ENCODE assay signal across 12 mouse cellular contexts in genomic region chr16:51117836-51118235, GRCm38 (mm10).
DNase-seq lines count a peak whose midpoint lies in the region; ATAC-seq and TF ChIP-seq lines count a peak whose summit lies in the region.
"Had no signal": no experiment of that assay in that cellular context is flagged by ENCODE, and none has a peak within 500 bp of the region (broad histone marks: within the 10 kb centered on the region; RNA-seq: fewer than 3 reads in every experiment).

No protein-coding gene starts in this region.

- no peaks in the 10 kb centered on the region for H3K27me3 ChIP-seq in limb, embryonic 11.5 days (ENCODE audit: control insufficient read depth, insufficient read depth, low read length)
- H3K27me3 ChIP-seq in limb, embryonic 10.5 days (ENCODE audit: low read depth, poor library complexity, severe bottlenecking), result no peaks in the 10 kb centered on the region
- H3K27me3 ChIP-seq in embryonic facial prominence, embryonic 13.5 days, result no peaks in the 10 kb centered on the region
- no peaks in the 10 kb centered on the region for H3K27me3 ChIP-seq in hindbrain, embryonic 16.5 days (replicated peaks; ENCODE audit: control insufficient read depth, insufficient read depth, low read length)
- H3K27me3 ChIP-seq: liver, embryonic 13.5 days; neural tube, embryonic 12.5 days had no signal

- H3K9ac ChIP-seq in limb, embryonic 11.5 days (ENCODE audit: low read length), result no peak overlapping the region
- H3K9ac ChIP-seq in embryonic facial prominence, embryonic 13.5 days, result no peak overlapping the region
- 0 out of 2 replicates have a peak overlapping the region, but pooled peaks have one; percentile 17 for H3K9ac ChIP-seq in hindbrain, embryonic 16.5 days (ENCODE audit: low read depth, low read length)
- H3K9ac ChIP-seq: liver, embryonic 13.5 days; neural tube, embryonic 12.5 days had no signal

- H3K36me3 ChIP-seq in limb, embryonic 11.5 days (ENCODE audit: control insufficient read depth, insufficient read depth, low read length), result no peaks in the 10 kb centered on the region
- H3K36me3 ChIP-seq in limb, embryonic 10.5 days, result no peaks in the 10 kb centered on the region
- no peaks in the 10 kb centered on the region for H3K36me3 ChIP-seq in embryonic facial prominence, embryonic 13.5 days
- H3K36me3 ChIP-seq in hindbrain, embryonic 16.5 days (ENCODE audit: control insufficient read depth, insufficient read depth, low read length), result no peaks in the 10 kb centered on the region
- H3K36me3 ChIP-seq: liver, embryonic 13.5 days; neural tube, embryonic 12.5 days had no signal

- H3K4me3 ChIP-seq in limb, embryonic 11.5 days (ENCODE audit: low read depth, low read length), result no peak overlapping the region
- H3K4me3 ChIP-seq in limb, embryonic 10.5 days, result no peak overlapping the region
- H3K4me3 ChIP-seq in embryonic facial prominence, embryonic 13.5 days, result no peak overlapping the region
- no peak overlapping the region for H3K4me3 ChIP-seq in hindbrain, embryonic 16.5 days (ENCODE audit: low read length)
- no peak overlapping the region; the same call in 1 of the 2 replicates for H3K4me3 ChIP-seq in layer of hippocampus, adult 2 months
- H3K4me3 ChIP-seq: erythroblast, embryonic 14.5 days; liver, embryonic 13.5 days; neural tube, embryonic 12.5 days had no signal

- peak; percentile 21; the same call in 1 of the 2 replicates for ATAC-seq in limb, embryonic 11.5 days (ENCODE audit: insufficient number of reproducible peaks, low FRiP score, low TSS enrichment, low read depth)
- no peak for ATAC-seq in embryonic facial prominence, embryonic 13.5 days (ENCODE audit: insufficient number of reproducible peaks, insufficient read depth, low FRiP score, low TSS enrichment, low read depth)
- ATAC-seq in hindbrain, embryonic 16.5 days, result peak; percentile 68; the same call in 1 of the 2 replicates

- no peak overlapping the region for H3K27ac ChIP-seq in limb, embryonic 11.5 days (replicated peaks; ENCODE audit: low read depth, low read length)
- no peak overlapping the region for H3K27ac ChIP-seq in limb, embryonic 10.5 days
- no peak overlapping the region for H3K27ac ChIP-seq in embryonic facial prominence, embryonic 13.5 days
- H3K27ac ChIP-seq in hindbrain, embryonic 16.5 days (ENCODE audit: low read depth, low read length), result no peak overlapping the region
- no peak overlapping the region for H3K27ac ChIP-seq in layer of hippocampus, adult 2 months
- H3K27ac ChIP-seq: liver, embryonic 13.5 days; neural tube, embryonic 12.5 days had no signal

- DNase-seq in limb, embryonic 11.5 days (ENCODE audit: low spot score), result no peak
- no peak for DNase-seq in limb, embryonic 10.5 days (ENCODE audit: low spot score)
- DNase-seq in retina, postnatal 1 day, result peak; percentile 20
- DNase-seq in urinary bladder, adult 18-20 months (ENCODE audit: low spot score in 2 of 2), result no peak
- no peak for DNase-seq in layer of hippocampus, adult 2 months (ENCODE audit: low spot score in 2 of 2)
- no peak for DNase-seq in left cerebral cortex, postnatal 25 days (ENCODE audit: low spot score in 2 of 2)
- DNase-seq: kidney, adult 11 months had no signal

- WGBS in limb, embryonic 11.5 days, result 32% methylated on average over 5 of the region's 5 CpGs
- 39% methylated on average over 5 of the region's 5 CpGs for WGBS in limb, embryonic 10.5 days
- 6% methylated on average over 5 of the region's 5 CpGs for WGBS in embryonic facial prominence, embryonic 13.5 days
- 20% methylated on average over 5 of the region's 5 CpGs for WGBS in hindbrain, embryonic 16.5 days

- H3K4me2 ChIP-seq in limb, embryonic 11.5 days (ENCODE audit: low read depth, severe bottlenecking), result no peak overlapping the region
- H3K4me2 ChIP-seq in embryonic facial prominence, embryonic 13.5 days, result peak overlapping the region; percentile 32
- H3K4me2 ChIP-seq in hindbrain, embryonic 16.5 days (ENCODE audit: low read length), result peak overlapping the region; percentile 31
- H3K4me2 ChIP-seq: liver, embryonic 13.5 days; neural tube, embryonic 12.5 days had no signal

- no peaks in the 10 kb centered on the region for H3K9me3 ChIP-seq in limb, embryonic 11.5 days (ENCODE audit: control insufficient read depth, low read length)
- no peaks in the 10 kb centered on the region for H3K9me3 ChIP-seq in limb, embryonic 10.5 days (replicated peaks)
- no peaks in the 10 kb centered on the region for H3K9me3 ChIP-seq in embryonic facial prominence, embryonic 13.5 days
- H3K9me3 ChIP-seq in hindbrain, embryonic 16.5 days (ENCODE audit: control insufficient read depth, low read length), result no peaks in the 10 kb centered on the region
- H3K9me3 ChIP-seq: liver, embryonic 13.5 days; neural tube, embryonic 12.5 days had no signal

- intact Hi-C loops in left cerebral cortex, postnatal 25 days (cut with DNase I), result no loop called here

- TF ChIP-seq CTCF in layer of hippocampus, adult 2 months (conservative IDR thresholded peaks at IDR 0.05), result no peak

- no peaks in the 10 kb centered on the region for H3K4me1 ChIP-seq in limb, embryonic 11.5 days (ENCODE audit: control insufficient read depth, insufficient read depth, low read length)
- no peaks in the 10 kb centered on the region for H3K4me1 ChIP-seq in limb, embryonic 10.5 days
- peaks cover 8% of the 10 kb centered on the region for H3K4me1 ChIP-seq in embryonic facial prominence, embryonic 13.5 days
- no peaks in the 10 kb centered on the region for H3K4me1 ChIP-seq in hindbrain, embryonic 16.5 days (ENCODE audit: control insufficient read depth, insufficient read depth, low read depth, low read length)
- H3K4me1 ChIP-seq: neural tube, embryonic 12.5 days had no signal
